Mouse (Mus musculus): ENCODE measurements at regions not wholly inside any gene's neighbourhood (a gene's known extent, or its start where the extent isn't known, plus 50 kb on each side); places are given as distances from the start of the nearest gene placed in this dataset.
A peak's percentile ranks its signal among the peaks of the same experiment; 100 is the strongest.

DNA sequence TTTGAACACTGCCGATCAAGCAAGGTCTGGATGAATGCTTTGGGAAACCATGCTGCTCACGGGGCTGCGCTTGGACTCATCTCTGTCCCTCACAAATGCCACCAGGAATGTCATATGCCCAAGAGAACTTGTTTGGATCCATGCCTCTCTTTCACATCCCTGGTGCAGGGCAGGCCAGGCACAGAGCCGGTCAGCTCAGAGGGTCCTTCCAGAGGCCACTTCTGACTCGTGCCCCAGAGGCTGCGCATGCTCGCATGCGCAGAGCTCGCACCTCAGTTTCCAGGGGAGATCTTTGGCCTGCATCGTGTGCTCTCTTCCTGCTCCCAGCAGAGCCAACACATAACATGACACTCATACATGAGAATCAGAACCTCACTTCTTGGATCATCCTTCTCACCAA lies 111.1 kb downstream of the Tfap2c start:
- no peak overlapping the region for H3K4me2 ChIP-seq (ENCODE audit: low read length)
- no peaks in the 10 kb centered on the region for H3K36me3 ChIP-seq (ENCODE audit: insufficient read depth, low read length)
- ATAC-seq (replicated peaks; ENCODE audit: low FRiP score, low read depth) (no peak), DNase-seq (ENCODE audit: low spot score) (no peak)
- no peak overlapping the region for H3K27ac ChIP-seq
- TF ChIP-seq CTCF (IDR thresholded peaks at IDR 0.05; ENCODE audit: low read depth), result no peak
- H3K27me3 ChIP-seq (ENCODE audit: insufficient read depth, low read length), result 0 out of 2 replicates have a peak, but pooled peaks cover 11% of the 10 kb centered on the region
- no peak overlapping the region for H3K4me3 ChIP-seq (replicated peaks; ENCODE audit: low read depth, low read length)
- H3K9me3 ChIP-seq (replicated peaks; ENCODE audit: low read length), result no peaks in the 10 kb centered on the region
- no peak overlapping the region for H3K9ac ChIP-seq (ENCODE audit: low read depth, low read length)
- no peaks in the 10 kb centered on the region for H3K4me1 ChIP-seq (replicated peaks; ENCODE audit: insufficient read depth, low read length)
- WGBS, result 65% methylated on average over 10 of the region's 10 CpGs

- no peak for TF ChIP-seq CTCF (IDR thresholded peaks at IDR 0.05; ENCODE audit: low read depth)
- ATAC-seq (replicated peaks; ENCODE audit: low FRiP score, low read depth) (no peak), DNase-seq (ENCODE audit: low spot score) (peak; percentile 61)
- Histone ChIP-seq H3K27ac (no peak overlapping the region), H3K9me3 (replicated peaks; ENCODE audit: low read length) (no peaks in the 10 kb centered on the region), H3K4me2 (ENCODE audit: low read length) (no peak overlapping the region), H3K4me1 (replicated peaks; ENCODE audit: insufficient read depth, low read length) (no peaks in the 10 kb centered on the region), H3K9ac (ENCODE audit: low read depth, low read length) (no peak overlapping the region), H3K4me3 (replicated peaks; ENCODE audit: low read depth, low read length) (no peak overlapping the region), H3K36me3 (ENCODE audit: insufficient read depth, low read length) (no peaks in the 10 kb centered on the region), H3K27me3 (ENCODE audit: insufficient read depth, low read length) (0 out of 2 replicates have a peak, but pooled peaks cover 11% of the 10 kb centered on the region)
- 7% methylated on average over 7 of the region's 7 CpGs for WGBS
Measured at GRCm38 (mm10) chr2:172660916-172661315, 111.5 kb downstream of the Tfap2c start.

DNA sequence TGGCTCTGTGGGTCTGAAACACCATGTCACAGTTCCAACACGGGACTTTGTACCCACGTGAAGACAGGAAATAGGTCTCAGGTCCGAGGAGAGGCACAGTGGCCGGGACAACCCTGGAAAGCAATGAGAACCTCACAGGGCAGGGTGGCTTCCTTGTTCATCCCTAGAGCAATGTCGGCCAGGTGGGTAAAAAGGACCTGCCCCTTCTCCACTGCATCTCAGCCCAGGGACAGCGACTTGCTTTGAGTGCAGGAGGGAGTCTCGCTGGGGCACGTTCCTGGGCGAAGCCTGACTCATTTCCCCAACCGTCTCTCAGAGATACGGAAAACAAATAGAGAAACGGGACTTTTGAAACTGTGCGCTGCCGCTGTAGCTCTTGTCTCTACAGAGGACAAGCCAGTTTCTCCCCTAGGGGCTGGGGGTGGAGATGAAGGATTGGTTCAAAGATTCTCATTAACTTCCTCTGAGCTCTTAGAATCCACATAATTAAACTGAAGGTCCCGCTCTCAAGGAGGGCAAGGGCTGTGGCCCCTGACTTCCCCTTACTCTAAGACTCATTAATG lies 112.1 kb downstream of the Tfap2c start:
- DNase-seq (ENCODE audit: low spot score) (no peak), ATAC-seq (replicated peaks; ENCODE audit: low FRiP score, low read depth) (no peak)
- no peak overlapping the region for H3K9ac ChIP-seq (ENCODE audit: low read depth, low read length)
- H3K27ac ChIP-seq, result no peak overlapping the region
- no peak overlapping the region for H3K4me2 ChIP-seq (ENCODE audit: low read length)
- no peak overlapping the region for H3K4me3 ChIP-seq (replicated peaks; ENCODE audit: low read depth, low read length)
- no peaks in the 10 kb centered on the region for H3K9me3 ChIP-seq (replicated peaks; ENCODE audit: low read length)
- no peak for TF ChIP-seq CTCF (IDR thresholded peaks at IDR 0.05; ENCODE audit: low read depth)
- H3K4me1 ChIP-seq (replicated peaks; ENCODE audit: insufficient read depth, low read length), result no peaks in the 10 kb centered on the region
- H3K36me3 ChIP-seq (ENCODE audit: insufficient read depth, low read length), result no peaks in the 10 kb centered on the region
- 9% methylated on average over 15 of the region's 15 CpGs for WGBS
- 0 out of 2 replicates have a peak, but pooled peaks cover 11% of the 10 kb centered on the region for H3K27me3 ChIP-seq (ENCODE audit: insufficient read depth, low read length)

DNA sequence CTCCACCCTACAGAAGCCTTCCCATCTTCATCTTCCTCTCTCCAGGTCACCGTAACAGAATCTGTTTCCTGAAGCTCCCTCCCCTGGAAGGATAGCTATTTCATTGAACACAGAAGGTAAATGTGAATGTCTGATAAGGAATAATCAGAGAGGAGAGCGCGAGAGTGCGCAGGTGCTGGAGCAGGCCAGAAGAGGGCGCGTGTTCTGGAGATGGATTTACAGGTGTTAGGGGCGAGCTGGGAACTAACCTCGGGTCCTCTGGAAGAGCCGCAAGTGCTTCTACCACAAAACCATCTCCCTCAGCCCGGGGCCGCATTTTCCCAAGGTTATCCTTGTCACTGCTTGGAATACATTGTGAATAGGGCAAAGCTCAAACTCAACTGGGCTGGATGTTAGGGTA lies 112.8 kb downstream of the Tfap2c start:
- H3K9me3 ChIP-seq (replicated peaks; ENCODE audit: low read length), result no peaks in the 10 kb centered on the region
- no peaks in the 10 kb centered on the region for H3K4me1 ChIP-seq (replicated peaks; ENCODE audit: insufficient read depth, low read length)
- no peak overlapping the region for H3K4me2 ChIP-seq (ENCODE audit: low read length)
- no peaks in the 10 kb centered on the region for H3K36me3 ChIP-seq (ENCODE audit: insufficient read depth, low read length)
- no peak overlapping the region for H3K9ac ChIP-seq (ENCODE audit: low read depth, low read length)
- TF ChIP-seq CTCF (IDR thresholded peaks at IDR 0.05; ENCODE audit: low read depth), result no peak; the same call in 1 of the 2 replicates
- no peak overlapping the region for H3K4me3 ChIP-seq (replicated peaks; ENCODE audit: low read depth, low read length)
- WGBS, result 56% methylated on average over 11 of the region's 11 CpGs
- H3K27ac ChIP-seq, result no peak overlapping the region
- DNase-seq (ENCODE audit: low spot score) (no peak), ATAC-seq (replicated peaks; ENCODE audit: low FRiP score, low read depth) (no peak)
- 0 out of 2 replicates have a peak, but pooled peaks cover 11% of the 10 kb centered on the region for H3K27me3 ChIP-seq (ENCODE audit: insufficient read depth, low read length)

- H3K4me2 ChIP-seq (ENCODE audit: low read length), result no peak overlapping the region
- 0 out of 2 replicates have a peak, but pooled peaks cover 11% of the 10 kb centered on the region for H3K27me3 ChIP-seq (ENCODE audit: insufficient read depth, low read length)
- no peak for TF ChIP-seq CTCF (IDR thresholded peaks at IDR 0.05; ENCODE audit: low read depth)
- H3K4me3 ChIP-seq (replicated peaks; ENCODE audit: low read depth, low read length), result no peak overlapping the region
- no peaks in the 10 kb centered on the region for H3K4me1 ChIP-seq (replicated peaks; ENCODE audit: insufficient read depth, low read length)
- H3K36me3 ChIP-seq (ENCODE audit: insufficient read depth, low read length), result no peaks in the 10 kb centered on the region
- WGBS, result 5% methylated on average over 6 of the region's 6 CpGs
- DNase-seq (ENCODE audit: low spot score), result no peak
- no peaks in the 10 kb centered on the region for H3K9me3 ChIP-seq (replicated peaks; ENCODE audit: low read length)
- H3K27ac ChIP-seq, result no peak overlapping the region
- no peak overlapping the region for H3K9ac ChIP-seq (ENCODE audit: low read depth, low read length)
- no peak for ATAC-seq (replicated peaks; ENCODE audit: low FRiP score, low read depth)
Measured at GRCm38 (mm10) chr2:172663681-172664080, 114.3 kb downstream of the Tfap2c start.

DNA sequence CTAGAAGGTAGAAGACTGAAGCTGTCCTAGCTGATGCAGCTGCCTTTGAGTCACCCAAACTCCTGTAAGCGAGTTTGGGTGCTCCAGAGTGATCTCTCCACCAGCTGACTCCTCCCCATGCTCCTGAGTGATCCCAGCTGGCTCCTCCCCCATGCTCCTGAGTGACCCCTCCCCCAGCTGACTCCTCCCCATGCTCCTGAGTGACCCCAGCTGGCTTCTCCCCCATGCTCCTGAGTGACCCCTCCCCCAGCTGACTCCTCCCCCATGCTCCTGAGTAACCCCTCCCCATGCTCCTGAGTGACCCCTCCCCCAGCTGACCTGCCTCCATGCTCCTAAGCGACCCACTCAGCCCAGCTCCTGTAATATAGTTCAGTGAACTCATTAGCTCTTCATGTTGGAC lies 123.7 kb downstream of the Tfap2c start:
- ATAC-seq (replicated peaks; ENCODE audit: low FRiP score, low read depth), result no peak
- H3K36me3 ChIP-seq (ENCODE audit: insufficient read depth, low read length), result no peaks in the 10 kb centered on the region
- no peaks in the 10 kb centered on the region for H3K27me3 ChIP-seq (ENCODE audit: insufficient read depth, low read length)
- no peak overlapping the region for H3K4me3 ChIP-seq (replicated peaks; ENCODE audit: low read depth, low read length)
- no peak for TF ChIP-seq CTCF (IDR thresholded peaks at IDR 0.05; ENCODE audit: low read depth)
- 11% methylated on average over 2 of the region's 2 CpGs for WGBS
- no peak overlapping the region for H3K4me2 ChIP-seq (ENCODE audit: low read length)
- no peak overlapping the region for H3K9ac ChIP-seq (ENCODE audit: low read depth, low read length)
- no peak for DNase-seq (ENCODE audit: low spot score)
- H3K27ac ChIP-seq, result no peak overlapping the region
- H3K4me1 ChIP-seq (replicated peaks; ENCODE audit: insufficient read depth, low read length), result no peaks in the 10 kb centered on the region
- H3K9me3 ChIP-seq (replicated peaks; ENCODE audit: low read length), result no peaks in the 10 kb centered on the region

DNA sequence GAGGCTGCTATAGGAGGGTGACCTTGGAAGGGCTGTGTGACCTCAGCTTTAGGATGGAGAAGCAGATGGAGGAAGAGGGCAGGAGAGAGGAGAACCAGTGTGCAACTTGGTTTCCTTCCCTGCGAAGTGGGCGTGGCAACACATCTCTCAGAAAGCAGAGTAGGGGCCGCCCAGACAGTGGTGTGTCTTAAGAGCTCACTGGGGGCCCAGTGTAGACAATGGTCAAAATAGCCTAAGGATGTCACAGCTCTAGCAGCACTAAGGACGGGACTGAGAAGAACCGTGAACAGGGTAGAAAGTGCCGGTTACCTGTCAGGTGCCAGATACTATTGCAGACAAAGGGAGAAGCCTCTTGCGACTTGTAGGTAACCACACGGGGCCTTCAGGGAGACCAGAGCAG lies 125.2 kb downstream of the Tfap2c start:
- Histone ChIP-seq H3K4me3 (replicated peaks; ENCODE audit: low read depth, low read length) (no peak overlapping the region), H3K4me1 (replicated peaks; ENCODE audit: insufficient read depth, low read length) (no peaks in the 10 kb centered on the region), H3K36me3 (ENCODE audit: insufficient read depth, low read length) (no peaks in the 10 kb centered on the region), H3K27ac (no peak overlapping the region), H3K27me3 (ENCODE audit: insufficient read depth, low read length) (no peaks in the 10 kb centered on the region), H3K9ac (ENCODE audit: low read depth, low read length) (no peak overlapping the region), H3K9me3 (replicated peaks; ENCODE audit: low read length) (no peaks in the 10 kb centered on the region), H3K4me2 (ENCODE audit: low read length) (no peak overlapping the region)
- DNase-seq (ENCODE audit: low spot score) (no peak), ATAC-seq (replicated peaks; ENCODE audit: low FRiP score, low read depth) (no peak)
- 81% methylated on average over 8 of the region's 8 CpGs for WGBS
- no peak for TF ChIP-seq CTCF (IDR thresholded peaks at IDR 0.05; ENCODE audit: low read depth)

All from kidney, postnatal 0 days (tissue).